Mouse (Mus musculus): ENCODE data around the gene Crnkl1.

Gene Crnkl1

GRCm38 (mm10) chr2:145874879-145875482 lies 59.8 kb downstream of the Crnkl1 start:
- no peak for DNase-seq (ENCODE audit: low read depth, low spot score)

- no peak for DNase-seq (ENCODE audit: low read depth, low spot score)
These were observed 60.9 kb downstream of the Crnkl1 start for GRCm38 (mm10) chr2:145873953-145874352.

GRCm38 (mm10) chr2:145872099-145872498 lies 62.7 kb downstream of the Crnkl1 start:
- DNase-seq (ENCODE audit: low read depth, low spot score), result no peak

- DNase-seq (ENCODE audit: low read depth, low spot score), result no peak
These were observed 63.5 kb downstream of the Crnkl1 start for GRCm38 (mm10) chr2:145871308-145871707.
